Mouse (Mus musculus): Measurements from ENCODE around the gene Ttc30a2.

GRCm38 (mm10) chr2:75994841-75995240 is 16.9 kb upstream of the Ttc30a2 start:
- no peak for TF ChIP-seq GATA1 (IDR thresholded peaks at IDR 0.05; ENCODE audit: borderline replicate concordance, low read length)
- no peak for TF ChIP-seq FLI1 (IDR thresholded peaks at IDR 0.05; ENCODE audit: low read length)
